Mouse (Mus musculus) forebrain, embryonic 12.5 days (tissue): Measurements from ENCODE around the gene Ccnt2. TPM values are rescaled to one million over a fixed set of nuclear protein-coding genes. Genes with fewer than 3 reads are reported as not detected.

Source experiments
- ATAC-seq: fragments of 200-750 bp; cut with Nextera tagmentation; 2 replicates; pipeline ENCODE4 v1.8.0; 2017; ENCODE audit warnings: moderate TSS enrichment; ENCODE audit not compliant: low FRiP score
- H3K27ac ChIP-seq: fragments of 300-500 bp; sonication (generic); 2 replicates; pipeline ENCODE4 v1.5.1; 2016; ENCODE audit warnings: mild to moderate bottlenecking
- H3K27me3 ChIP-seq: fragments of 300-500 bp; sonication (generic); 2 replicates; pipeline ENCODE4 v1.6.1; 2016; ENCODE audit warnings: mild to moderate bottlenecking
- H3K36me3 ChIP-seq: fragments of 300-500 bp; sonication (generic); replicated peaks from 2 replicates; pipeline ENCODE4 v1.6.1; 2016; ENCODE audit warnings: mild to moderate bottlenecking
- H3K4me1 ChIP-seq: fragments of 300-500 bp; sonication (generic); 2 replicates; pipeline ENCODE4 v1.6.1; 2016
- H3K4me2 ChIP-seq: fragments of 300-500 bp; sonication (generic); 2 replicates; pipeline ENCODE4 v1.6.1; 2016; ENCODE audit warnings: mild to moderate bottlenecking, moderate library complexity
- H3K4me3 ChIP-seq: fragments of 300-500 bp; sonication (generic); replicated peaks from 2 replicates; pipeline ENCODE4 v1.5.1; 2016; ENCODE audit warnings: mild to moderate bottlenecking
- H3K9ac ChIP-seq: fragments of 300-500 bp; sonication (generic); 2 replicates; pipeline ENCODE4 v1.6.1; 2016; ENCODE audit warnings: mild to moderate bottlenecking
- H3K9me3 ChIP-seq: fragments of 300-500 bp; sonication (generic); 2 replicates; pipeline ENCODE4 v1.6.1; 2016
- WGBS: fragments of 180-500 bp; shearing (Covaris S2); methylation state at CpG from one replicate; pipeline ENCODE4 v1.1.7; 2016; 5-methylcytosine and 5-hydroxymethylcytosine counted together
- polyA plus RNA-seq: library from polyadenylated mRNA; unstranded; fragments of >200 nt; fragmentation: Nextera tagmentation; extraction: Ambion mirVana; gene quantifications from 2 replicates; pipeline ENCODE4 v1.2.1, GENCODE M21; 2016

Ccnt2 gene
- polyA plus RNA-seq, 1 experiment from 2014 or later = 119 TPM

- Histone ChIP-seq H3K27me3 (no peaks in the 10 kb centered on the region), H3K4me3 (no peak overlapping the region), H3K36me3 (peaks cover 31% of the 10 kb centered on the region), H3K27ac (no peak overlapping the region), H3K9me3 (no peaks in the 10 kb centered on the region), H3K9ac (no peak overlapping the region), H3K4me2 (no peak overlapping the region), H3K4me1 (no peaks in the 10 kb centered on the region)
- WGBS = 81% methylated on average over 1 of the region's 1 CpGs
- ATAC-seq = no peak
Observed at GRCm38 (mm10) chr1:127796752-127797151, 22.8 kb downstream of the Ccnt2 start.

- H3K36me3 ChIP-seq = peaks cover 54% of the 10 kb centered on the region
Observed at GRCm38 (mm10) chr1:127802916-127803315, 29.0 kb downstream of the Ccnt2 start.

GRCm38 (mm10) chr1:127808671-127809070 is 34.7 kb downstream of the Ccnt2 start:
- ATAC-seq = no peak
- 93% methylated on average over 7 of the region's 7 CpGs for WGBS
- Histone ChIP-seq H3K9ac (no peak overlapping the region), H3K27ac (no peak overlapping the region), H3K27me3 (no peaks in the 10 kb centered on the region), H3K4me3 (no peak overlapping the region), H3K4me2 (no peak overlapping the region), H3K36me3 (peaks cover 21% of the 10 kb centered on the region), H3K4me1 (no peaks in the 10 kb centered on the region; the same call in 1 of the 2 replicates), H3K9me3 (no peaks in the 10 kb centered on the region)

More at GRCm38 (mm10) chr1:127802916-127803315, 29.0 kb downstream of the Ccnt2 start:
- Histone ChIP-seq H3K4me1 (no peaks in the 10 kb centered on the region), H3K9me3 (no peaks in the 10 kb centered on the region), H3K9ac (no peak overlapping the region), H3K27ac (no peak overlapping the region), H3K4me2 (no peak overlapping the region), H3K27me3 (no peaks in the 10 kb centered on the region), H3K4me3 (no peak overlapping the region)
- no peak for ATAC-seq
- 87% methylated on average over 8 of the region's 8 CpGs for WGBS

- H3K27me3 ChIP-seq = no peaks in the 10 kb centered on the region
- no peaks in the 10 kb centered on the region for H3K36me3 ChIP-seq
- H3K9ac ChIP-seq = no peak overlapping the region
- WGBS = 87% methylated on average over 7 of the region's 7 CpGs
- H3K4me2 ChIP-seq = no peak overlapping the region
- H3K27ac ChIP-seq = no peak overlapping the region
- no peak for ATAC-seq
- H3K4me1 ChIP-seq = no peaks in the 10 kb centered on the region; the same call in 1 of the 2 replicates
- H3K4me3 ChIP-seq = no peak overlapping the region
- no peaks in the 10 kb centered on the region for H3K9me3 ChIP-seq
Observed at GRCm38 (mm10) chr1:127812929-127813328, 39.0 kb downstream of the Ccnt2 start.

GRCm38 (mm10) chr1:127816381-127816780 is 42.4 kb downstream of the Ccnt2 start:
- no peak for ATAC-seq
- Histone ChIP-seq H3K4me3 (no peak overlapping the region), H3K27ac (no peak overlapping the region), H3K27me3 (no peaks in the 10 kb centered on the region), H3K9ac (no peak overlapping the region), H3K9me3 (no peaks in the 10 kb centered on the region), H3K36me3 (no peaks in the 10 kb centered on the region), H3K4me1 (no peaks in the 10 kb centered on the region; the same call in 1 of the 2 replicates), H3K4me2 (no peak overlapping the region)
- 90% methylated on average over 6 of the region's 6 CpGs for WGBS

- Histone ChIP-seq H3K4me3 (no peak overlapping the region), H3K36me3 (no peaks in the 10 kb centered on the region), H3K9ac (no peak overlapping the region), H3K4me1 (no peaks in the 10 kb centered on the region), H3K27ac (no peak overlapping the region), H3K9me3 (no peaks in the 10 kb centered on the region), H3K4me2 (no peak overlapping the region), H3K27me3 (no peaks in the 10 kb centered on the region)
- no peak for ATAC-seq
- 18% methylated on average over 2 of the region's 2 CpGs for WGBS
Observed at GRCm38 (mm10) chr1:127827325-127827724, 53.4 kb downstream of the Ccnt2 start.

GRCm38 (mm10) chr1:127830215-127830921 is 56.4 kb downstream of the Ccnt2 start:
- H3K27ac ChIP-seq = no peak overlapping the region
- H3K4me1 ChIP-seq = no peaks in the 10 kb centered on the region
- H3K36me3 ChIP-seq = no peaks in the 10 kb centered on the region
- 88% methylated on average over 13 of the region's 13 CpGs for WGBS
- no peak overlapping the region for H3K4me3 ChIP-seq
- no peaks in the 10 kb centered on the region for H3K9me3 ChIP-seq
- ATAC-seq = no peak
- no peaks in the 10 kb centered on the region for H3K27me3 ChIP-seq
- no peak overlapping the region for H3K9ac ChIP-seq
- no peak overlapping the region for H3K4me2 ChIP-seq

GRCm38 (mm10) chr1:127833714-127834113 is 59.8 kb downstream of the Ccnt2 start:
- no peak overlapping the region for H3K4me2 ChIP-seq
- WGBS = 65% methylated on average over 2 of the region's 2 CpGs
- no peak overlapping the region for H3K9ac ChIP-seq
- H3K4me1 ChIP-seq = no peaks in the 10 kb centered on the region
- no peaks in the 10 kb centered on the region for H3K36me3 ChIP-seq
- no peak overlapping the region for H3K4me3 ChIP-seq
- ATAC-seq = no peak
- no peaks in the 10 kb centered on the region for H3K27me3 ChIP-seq
- H3K27ac ChIP-seq = no peak overlapping the region
- no peaks in the 10 kb centered on the region for H3K9me3 ChIP-seq

- H3K4me1 ChIP-seq = no peaks in the 10 kb centered on the region
- H3K9me3 ChIP-seq = no peaks in the 10 kb centered on the region
- no peak overlapping the region for H3K27ac ChIP-seq
- no peak overlapping the region for H3K9ac ChIP-seq
- H3K36me3 ChIP-seq = no peaks in the 10 kb centered on the region
- ATAC-seq = no peak
- no peaks in the 10 kb centered on the region for H3K27me3 ChIP-seq
- H3K4me2 ChIP-seq = no peak overlapping the region
- 71% methylated on average over 4 of the region's 4 CpGs for WGBS
- no peak overlapping the region for H3K4me3 ChIP-seq
Observed at GRCm38 (mm10) chr1:127834202-127834601, 60.2 kb downstream of the Ccnt2 start.

- Histone ChIP-seq H3K9ac (no peak overlapping the region), H3K27me3 (no peaks in the 10 kb centered on the region), H3K9me3 (no peaks in the 10 kb centered on the region), H3K4me2 (no peak overlapping the region), H3K27ac (no peak overlapping the region), H3K36me3 (no peaks in the 10 kb centered on the region), H3K4me1 (no peaks in the 10 kb centered on the region), H3K4me3 (no peak overlapping the region)
- 68% methylated on average over 4 of the region's 4 CpGs for WGBS
- ATAC-seq = no peak
Observed at GRCm38 (mm10) chr1:127836619-127837018, 62.7 kb downstream of the Ccnt2 start.

- H3K4me3 ChIP-seq = no peak overlapping the region
- no peak overlapping the region for H3K27ac ChIP-seq
- H3K4me2 ChIP-seq = no peak overlapping the region
- H3K27me3 ChIP-seq = no peaks in the 10 kb centered on the region
- H3K9ac ChIP-seq = no peak overlapping the region
- no peaks in the 10 kb centered on the region for H3K4me1 ChIP-seq
- no peak for ATAC-seq
- H3K9me3 ChIP-seq = no peaks in the 10 kb centered on the region
- no peaks in the 10 kb centered on the region for H3K36me3 ChIP-seq
- 83% methylated on average over 1 of the region's 1 CpGs for WGBS
Observed at GRCm38 (mm10) chr1:127838602-127839001, 64.6 kb downstream of the Ccnt2 start.

GRCm38 (mm10) chr1:127845472-127845871 is 71.5 kb downstream of the Ccnt2 start:
- Histone ChIP-seq H3K27me3 (no peaks in the 10 kb centered on the region), H3K9ac (no peak overlapping the region), H3K9me3 (no peaks in the 10 kb centered on the region), H3K4me1 (no peaks in the 10 kb centered on the region), H3K4me3 (no peak overlapping the region), H3K4me2 (no peak overlapping the region), H3K27ac (no peak overlapping the region), H3K36me3 (no peaks in the 10 kb centered on the region)
- no peak for ATAC-seq
- WGBS = 89% methylated on average over 5 of the region's 5 CpGs

GRCm38 (mm10) chr1:127850075-127850610 is 76.2 kb downstream of the Ccnt2 start:
- no peaks in the 10 kb centered on the region for H3K4me1 ChIP-seq
- no peaks in the 10 kb centered on the region for H3K27me3 ChIP-seq
- no peak for ATAC-seq
- H3K4me3 ChIP-seq = no peak overlapping the region
- H3K9ac ChIP-seq = no peak overlapping the region
- H3K4me2 ChIP-seq = no peak overlapping the region
- no peaks in the 10 kb centered on the region for H3K36me3 ChIP-seq
- 90% methylated on average over 7 of the region's 7 CpGs for WGBS
- H3K9me3 ChIP-seq = no peaks in the 10 kb centered on the region
- no peak overlapping the region for H3K27ac ChIP-seq
